Comparison of ENCODE assay signal across 9 mouse cellular contexts in the genomic region with DNA sequence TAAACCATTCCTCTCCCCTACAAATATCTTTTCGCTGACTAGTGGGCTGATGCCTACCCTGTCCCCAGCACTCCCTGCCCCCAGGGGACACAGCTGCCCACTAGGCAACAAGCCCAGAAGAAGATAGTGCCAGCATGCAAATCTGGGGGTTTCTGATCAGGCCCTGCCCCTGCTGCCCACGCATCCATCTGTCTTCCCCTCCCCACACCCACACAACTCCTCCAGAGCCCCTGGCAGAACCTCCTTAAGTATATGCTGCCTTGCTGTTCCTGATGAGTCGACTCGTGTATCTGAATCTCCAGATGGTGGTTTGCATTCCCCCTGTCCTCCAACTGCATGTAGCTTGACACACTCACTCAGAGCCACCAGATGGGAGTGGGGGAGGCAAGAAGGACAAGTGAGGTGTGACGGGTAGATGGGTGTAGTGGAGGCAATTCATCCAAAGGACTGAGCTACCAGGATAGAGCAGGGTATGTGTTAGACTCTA. TPM values are rescaled to one million over a fixed set of nuclear protein-coding genes. Genes with fewer than 3 reads are reported as not detected.
DNase-seq lines count a peak whose midpoint lies in the region; ATAC-seq lines count a peak whose summit lies in the region.
"Had no signal": no experiment of that assay in that cellular context is flagged by ENCODE, and none has a peak within 500 bp of the region (broad histone marks: within the 10 kb centered on the region; RNA-seq: fewer than 3 reads in every experiment).

No protein-coding gene starts in this region.

- peaks cover 6% of the 10 kb centered on the region; the same call in 1 of the 2 replicates for H3K4me1 ChIP-seq in midbrain, embryonic 16.5 days (ENCODE audit: control insufficient read depth, insufficient read depth, low read length)
- H3K4me1 ChIP-seq: liver, embryonic 15.5 days had no signal

- 0 out of 2 replicates have a peak, but pooled peaks cover under 1% of the 10 kb centered on the region for H3K36me3 ChIP-seq in midbrain, embryonic 16.5 days (ENCODE audit: control insufficient read depth, insufficient read depth, low read length)
- H3K36me3 ChIP-seq: liver, embryonic 15.5 days had no signal

- DNase-seq in heart, adult 11 months, result peak; percentile 79
- no peak for DNase-seq in heart, adult 18-20 months
- DNase-seq in NIH3T3 (ENCODE audit: low read depth), result peak; percentile 12
- peak; percentile 95 to 96 for DNase-seq in layer of hippocampus, adult 18-20 months (ENCODE audit: low spot score in 2 of 2)
- no peak for DNase-seq in urinary bladder, postnatal 10 days (ENCODE audit: low spot score)
- DNase-seq in adrenal gland, postnatal 36 days, result no peak
- no peak for DNase-seq in yolk sac, embryonic 10.5 days (ENCODE audit: low spot score)

- no peak overlapping the region for H3K4me2 ChIP-seq in midbrain, embryonic 16.5 days (ENCODE audit: low read length)
- H3K4me2 ChIP-seq: liver, embryonic 15.5 days had no signal

- H3K27ac ChIP-seq in midbrain, embryonic 16.5 days (ENCODE audit: low read length), result no peak overlapping the region
- H3K27ac ChIP-seq: liver, embryonic 15.5 days had no signal

- 65% methylated on average over 5 of the region's 5 CpGs for WGBS in midbrain, embryonic 16.5 days

- H3K9me3 ChIP-seq in midbrain, embryonic 16.5 days (replicated peaks; ENCODE audit: control insufficient read depth, low read length, poor library complexity, severe bottlenecking), result no peaks in the 10 kb centered on the region
- H3K9me3 ChIP-seq: liver, embryonic 15.5 days had no signal

- no peaks in the 10 kb centered on the region for H3K27me3 ChIP-seq in midbrain, embryonic 16.5 days (ENCODE audit: control insufficient read depth, insufficient read depth, low read depth, low read length)
- H3K27me3 ChIP-seq: liver, embryonic 15.5 days had no signal

- H3K9ac ChIP-seq in midbrain, embryonic 16.5 days (ENCODE audit: low read depth, low read length), result no peak overlapping the region
- H3K9ac ChIP-seq: liver, embryonic 15.5 days had no signal

- H3K4me3 ChIP-seq in midbrain, embryonic 16.5 days (ENCODE audit: low read depth, low read length), result no peak overlapping the region
- H3K4me3 ChIP-seq: liver, embryonic 15.5 days had no signal

- ATAC-seq in midbrain, embryonic 16.5 days, result 0 out of 2 replicates have a peak, but pooled peaks have one; percentile 10

RNA-seq across cellular contexts. Expression of a gene that starts 34.6 kb away (rescaled TPM):
- 10 to 100 TPM; 26.3 to 28.6 TPM for total RNA-seq in heart, adult 18-20 months (2021)
- 10 to 100 TPM; 54.7 to 56.3 TPM for total RNA-seq in layer of hippocampus, adult 18-20 months (2021)
- polyA plus RNA-seq in midbrain, embryonic 16.5 days (2015; fragmentation: Nextera tagmentation; extraction: Ambion mirVana), result 29.3 and 30.0 TPM in 2 replicates
- total RNA-seq in adrenal gland, postnatal 36 days (2021), result 10 to 100 TPM; 38.2 to 45.0 TPM

RNA-seq across cellular contexts. Expression of a gene that starts 52.3 kb away (rescaled TPM):
- total RNA-seq in heart, adult 18-20 months (2021), result 100 to 1,000 TPM in 1 of 2 experiments, 10 to 100 TPM in 1; 94.8 to 112 TPM
- total RNA-seq in layer of hippocampus, adult 18-20 months (2021), result 100 to 1,000 TPM; 507 to 529 TPM
- polyA plus RNA-seq in midbrain, embryonic 16.5 days (2015; fragmentation: Nextera tagmentation; extraction: Ambion mirVana), result 182 and 189 TPM in 2 replicates
- 100 to 1,000 TPM; 183 to 200 TPM for total RNA-seq in adrenal gland, postnatal 36 days (2021)

Comparison
In these comparisons a context has a peak if more than half of its experiments do, and no peak if none do; other contexts are left out.
1. DNase-seq: peak in heart, adult 11 months (single experiment), NIH3T3 (single experiment) and layer of hippocampus, adult 18-20 months (2 of 2); none in heart, adult 18-20 months (0 of 2), urinary bladder, postnatal 10 days (single experiment), adrenal gland, postnatal 36 days (0 of 2) and yolk sac, embryonic 10.5 days (single experiment).